Mouse (Mus musculus): ENCODE data around the gene Psmc5. TPM values are rescaled to one million over a fixed set of nuclear protein-coding genes. Genes with fewer than 3 reads are reported as not detected.

Psmc5 gene
- total RNA-seq (2014; fragmentation: Nextera tagmentation), result 44.0 and 50.7 TPM in 2 replicates
- total RNA-seq (2017), result 90.7 and 96.0 TPM in 2 replicates
- 38.4 and 64.1 TPM in 2 replicates for polyA plus RNA-seq (2012)

GRCm38 (mm10) chr11:106255685-106256451 is at the start of gene Psmc5, which contains the start of gene Ftsj3:
TSS of gene Psmc5 (plus strand) at chr11:106256154.
TSS of gene Ftsj3 (minus strand) at chr11:106256079.
- peaks cover 74% of the 10 kb centered on the region for H3K36me3 ChIP-seq (replicated peaks)

GRCm38 (mm10) chr11:106212771-106213170 is 43.2 kb upstream of the Psmc5 start:
- H3K9me3 ChIP-seq (replicated peaks), result no peaks in the 10 kb centered on the region
- H3K36me3 ChIP-seq (replicated peaks), result peaks cover 66% of the 10 kb centered on the region
- H3K4me1 ChIP-seq (ENCODE audit: insufficient read depth, low read depth, low read length), result peaks cover 22% of the 10 kb centered on the region
- TF ChIP-seq GATA1 (IDR thresholded peaks at IDR 0.05; ENCODE audit: borderline replicate concordance, low read length) (no peak), GATA2 (IDR thresholded peaks at IDR 0.05; ENCODE audit: borderline replicate concordance, low read depth, low read length) (no peak), POLR2AphosphoS5 (IDR thresholded peaks at IDR 0.05; ENCODE audit: insufficient replicate concordance, low read depth, low read length) (no peak), TAL1 (conservative IDR thresholded peaks at IDR 0.05; ENCODE audit: low read depth, low read length) (no peak), CTCF (IDR thresholded peaks at IDR 0.05; ENCODE audit: low read depth, low read length) (no peak)
- DNase-seq (ENCODE audit: low spot score) (no peak), ATAC-seq (ENCODE audit: extremely low read depth, insufficient number of reproducible peaks, low FRiP score, poor library complexity, severe bottlenecking) (no peak)
- no peaks in the 10 kb centered on the region for H3K27me3 ChIP-seq (ENCODE audit: insufficient read depth, low read length)
- no peak overlapping the region for H3K4me3 ChIP-seq (ENCODE audit: low read depth, low read length)

More at GRCm38 (mm10) chr11:106255685-106256451, at the start of gene Psmc5, which contains the start of gene Ftsj3:
- peak within 1 kb of the TSS; percentile 88 for H3K4me3 ChIP-seq (ENCODE audit: low read depth, low read length)
- TF ChIP-seq POLR2AphosphoS5 (IDR thresholded peaks at IDR 0.05; ENCODE audit: insufficient replicate concordance, low read depth, low read length) (no peak), GATA1 (IDR thresholded peaks at IDR 0.05; ENCODE audit: borderline replicate concordance, low read length) (no peak), CTCF (IDR thresholded peaks at IDR 0.05; ENCODE audit: low read depth, low read length) (no peak), GATA2 (IDR thresholded peaks at IDR 0.05; ENCODE audit: borderline replicate concordance, low read depth, low read length) (no peak), TAL1 (conservative IDR thresholded peaks at IDR 0.05; ENCODE audit: low read depth, low read length) (no peak)
- no peaks in the 10 kb centered on the region for H3K27me3 ChIP-seq (ENCODE audit: insufficient read depth, low read length)
- peaks cover 53% of the 10 kb centered on the region for H3K4me1 ChIP-seq (ENCODE audit: insufficient read depth, low read depth, low read length)
- DNase-seq (ENCODE audit: low spot score), result peak; percentile 84
- H3K9me3 ChIP-seq (replicated peaks), result no peaks in the 10 kb centered on the region
- ATAC-seq (ENCODE audit: extremely low read depth, insufficient number of reproducible peaks, low FRiP score, poor library complexity, severe bottlenecking), result peak; percentile 91

GRCm38 (mm10) chr11:106214856-106215255 is 41.1 kb upstream of the Psmc5 start:
- no peak for ATAC-seq (ENCODE audit: extremely low read depth, insufficient number of reproducible peaks, low FRiP score, poor library complexity, severe bottlenecking)
- Histone ChIP-seq H3K4me3 (ENCODE audit: low read depth, low read length) (peak overlapping the region; percentile 97), H3K9me3 (replicated peaks) (no peaks in the 10 kb centered on the region), H3K4me1 (ENCODE audit: insufficient read depth, low read depth, low read length) (peaks cover 34% of the 10 kb centered on the region), H3K27me3 (ENCODE audit: insufficient read depth, low read length) (no peaks in the 10 kb centered on the region), H3K36me3 (replicated peaks) (peaks cover 50% of the 10 kb centered on the region)
- TF ChIP-seq CTCF (IDR thresholded peaks at IDR 0.05; ENCODE audit: low read depth, low read length), result no peak
- no peak for TF ChIP-seq GATA2 (IDR thresholded peaks at IDR 0.05; ENCODE audit: borderline replicate concordance, low read depth, low read length)
- TF ChIP-seq GATA1 (IDR thresholded peaks at IDR 0.05; ENCODE audit: borderline replicate concordance, low read length), result no peak
- no peak for TF ChIP-seq POLR2AphosphoS5 (IDR thresholded peaks at IDR 0.05; ENCODE audit: insufficient replicate concordance, low read depth, low read length)
- TF ChIP-seq TAL1 (conservative IDR thresholded peaks at IDR 0.05; ENCODE audit: low read depth, low read length), result no peak
- no peak for DNase-seq (ENCODE audit: low spot score)

- TF ChIP-seq CTCF (IDR thresholded peaks at IDR 0.05; ENCODE audit: low read depth, low read length) (no peak), POLR2AphosphoS5 (IDR thresholded peaks at IDR 0.05; ENCODE audit: insufficient replicate concordance, low read depth, low read length) (no peak), GATA2 (IDR thresholded peaks at IDR 0.05; ENCODE audit: borderline replicate concordance, low read depth, low read length) (no peak), TAL1 (conservative IDR thresholded peaks at IDR 0.05; ENCODE audit: low read depth, low read length) (no peak), GATA1 (IDR thresholded peaks at IDR 0.05; ENCODE audit: borderline replicate concordance, low read length) (no peak)
- no peak for ATAC-seq (ENCODE audit: extremely low read depth, insufficient number of reproducible peaks, low FRiP score, poor library complexity, severe bottlenecking)
Observed at GRCm38 (mm10) chr11:106215450-106215859, 40.5 kb upstream of the Psmc5 start.

GRCm38 (mm10) chr11:106215927-106216729 is 39.8 kb upstream of the Psmc5 start, which contains the start of gene Ccdc47:
TSS of gene Ccdc47 (minus strand) at chr11:106216344.
- ATAC-seq (ENCODE audit: extremely low read depth, insufficient number of reproducible peaks, low FRiP score, poor library complexity, severe bottlenecking), result peak; percentile 91
- TF ChIP-seq TAL1 (conservative IDR thresholded peaks at IDR 0.05; ENCODE audit: low read depth, low read length) (no peak), POLR2AphosphoS5 (IDR thresholded peaks at IDR 0.05; ENCODE audit: insufficient replicate concordance, low read depth, low read length) (peak; percentile 33; the same call in 1 of the 2 replicates)
- H3K27me3 ChIP-seq (ENCODE audit: insufficient read depth, low read length), result no peaks in the 10 kb centered on the region
- peaks cover 37% of the 10 kb centered on the region for H3K4me1 ChIP-seq (ENCODE audit: insufficient read depth, low read depth, low read length)
- H3K9me3 ChIP-seq (replicated peaks), result no peaks in the 10 kb centered on the region
- peaks cover 44% of the 10 kb centered on the region for H3K36me3 ChIP-seq (replicated peaks)
- DNase-seq (ENCODE audit: low spot score), result peak; percentile 88
- peak within 1 kb of the TSS; percentile 97 for H3K4me3 ChIP-seq (ENCODE audit: low read depth, low read length)

More at GRCm38 (mm10) chr11:106215450-106215859, 40.5 kb upstream of the Psmc5 start:
- DNase-seq (ENCODE audit: low spot score), result no peak
- Histone ChIP-seq H3K9me3 (replicated peaks) (no peaks in the 10 kb centered on the region), H3K4me3 (ENCODE audit: low read depth, low read length) (peak overlapping the region; percentile 97), H3K4me1 (ENCODE audit: insufficient read depth, low read depth, low read length) (peaks cover 34% of the 10 kb centered on the region), H3K36me3 (replicated peaks) (peaks cover 44% of the 10 kb centered on the region), H3K27me3 (ENCODE audit: insufficient read depth, low read length) (no peaks in the 10 kb centered on the region)
